Mouse (Mus musculus): ENCODE measurements at regions not wholly inside any gene's neighbourhood (a gene's known extent, or its start where the extent isn't known, plus 50 kb on each side); places are given as distances from the start of the nearest gene placed in this dataset.
"Not testable (repeated sequence)": the region's sequence is repeated elsewhere in the genome, so short reads cannot be mapped to it uniquely, and the experiment has no call there.

DNA sequence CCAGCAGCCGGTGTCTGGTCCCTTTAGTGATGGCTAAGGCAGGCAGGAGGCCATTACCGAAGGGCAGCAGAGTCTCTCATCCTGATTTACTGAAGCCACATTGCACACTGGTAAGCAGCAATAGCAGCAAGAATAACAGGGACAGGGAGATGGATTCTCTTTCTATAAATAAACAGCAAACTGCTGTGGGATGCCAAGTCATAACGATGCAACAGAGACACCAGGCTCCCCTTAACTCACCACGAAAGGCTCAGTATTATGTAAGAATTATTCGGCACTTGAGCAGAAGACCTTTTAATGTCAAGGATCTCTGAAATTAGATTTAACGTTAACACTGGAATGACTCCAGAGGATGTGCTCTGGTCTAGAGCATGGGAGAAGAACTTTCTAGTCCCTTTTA is 202.1 kb downstream of the Ddx10 start:
- DNase-seq (ENCODE audit: low spot score in 2 of 2): no peak

DNA sequence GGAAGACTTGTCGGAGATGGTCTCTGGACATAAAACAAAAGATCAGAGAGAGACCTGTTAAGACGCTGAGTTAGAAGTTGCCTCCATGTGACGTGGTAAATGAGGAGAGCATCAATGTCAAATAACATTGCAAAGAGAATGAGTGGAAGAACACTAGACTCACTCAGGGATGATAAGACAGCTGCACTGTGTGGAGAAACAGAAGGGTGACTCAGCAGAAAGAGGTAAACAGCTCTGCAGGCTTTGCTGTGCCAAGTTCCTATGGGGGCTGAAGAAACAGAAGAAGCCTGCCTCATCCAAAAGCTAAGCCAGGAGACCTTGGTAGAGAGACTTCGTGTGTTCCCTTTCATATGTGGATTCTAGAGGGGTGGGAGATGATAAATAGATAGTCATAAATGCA is 214.1 kb downstream of the Ddx10 start:
- DNase-seq (ENCODE audit: low spot score in 2 of 2): peak in 1 of 2 experiments; percentile 25

DNA sequence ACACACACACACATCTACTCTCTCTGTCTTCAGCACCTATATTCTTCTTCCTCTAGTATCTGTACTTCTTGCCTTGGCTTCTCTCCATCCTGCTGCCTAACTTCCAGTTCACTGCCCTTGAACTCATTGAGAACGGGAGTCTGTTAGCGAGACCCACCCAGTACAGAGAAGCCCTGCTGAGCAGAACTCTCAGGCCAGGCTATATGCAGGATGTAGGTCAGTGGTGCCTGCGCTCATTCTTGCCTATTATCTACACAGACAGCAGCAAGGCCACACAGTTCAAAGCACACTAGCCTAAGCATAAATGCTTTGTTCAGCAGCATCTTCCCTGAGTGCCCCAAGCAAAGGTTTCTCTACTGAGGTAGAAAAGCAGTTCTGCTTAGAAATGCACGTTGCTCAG is 225.8 kb downstream of the Ddx10 start:
- no peak for DNase-seq (ENCODE audit: low spot score in 2 of 2)

DNA sequence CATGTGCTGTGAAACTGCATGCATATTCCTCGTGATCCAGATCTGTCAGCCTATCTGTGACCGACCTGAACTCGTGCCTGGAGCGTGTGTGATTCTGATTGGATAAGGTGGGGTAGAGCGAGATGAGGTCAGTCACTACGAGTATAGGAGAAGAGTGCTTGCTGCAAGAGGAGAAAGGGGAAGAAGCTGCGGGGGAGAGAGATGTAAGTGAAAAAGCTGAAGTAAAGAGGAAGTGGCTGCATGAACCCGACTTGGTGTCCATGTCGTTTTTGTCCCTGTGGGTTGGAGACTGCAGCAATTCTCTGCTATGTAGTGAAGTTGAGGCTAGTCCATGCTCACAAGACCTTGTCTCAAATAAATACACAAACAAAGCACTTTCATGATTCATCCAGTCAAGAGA is 237.1 kb downstream of the Ddx10 start:
- DNase-seq (ENCODE audit: low spot score in 2 of 2): no peak

DNA sequence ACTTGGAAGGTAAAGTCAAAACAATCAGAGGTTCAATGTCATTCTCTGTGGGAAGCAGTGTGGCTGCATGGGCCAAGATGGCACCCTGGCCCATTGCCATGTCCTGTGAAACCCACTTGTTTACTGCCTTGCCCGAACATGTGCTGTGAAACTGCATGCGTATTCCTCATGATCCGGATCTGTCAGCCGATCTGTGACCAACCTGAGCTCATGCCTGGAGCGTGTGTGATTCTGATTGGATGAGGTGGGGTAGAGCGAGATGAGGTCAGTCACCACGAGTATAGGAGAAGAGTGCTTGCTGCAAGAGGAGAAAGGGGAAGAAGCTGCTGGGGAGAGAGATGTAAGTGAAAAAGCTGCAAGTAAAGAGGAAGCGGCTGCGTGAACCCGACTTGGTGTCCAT is 240.5 kb downstream of the Ddx10 start:
- no peak for DNase-seq (ENCODE audit: low spot score in 2 of 2)

DNA sequence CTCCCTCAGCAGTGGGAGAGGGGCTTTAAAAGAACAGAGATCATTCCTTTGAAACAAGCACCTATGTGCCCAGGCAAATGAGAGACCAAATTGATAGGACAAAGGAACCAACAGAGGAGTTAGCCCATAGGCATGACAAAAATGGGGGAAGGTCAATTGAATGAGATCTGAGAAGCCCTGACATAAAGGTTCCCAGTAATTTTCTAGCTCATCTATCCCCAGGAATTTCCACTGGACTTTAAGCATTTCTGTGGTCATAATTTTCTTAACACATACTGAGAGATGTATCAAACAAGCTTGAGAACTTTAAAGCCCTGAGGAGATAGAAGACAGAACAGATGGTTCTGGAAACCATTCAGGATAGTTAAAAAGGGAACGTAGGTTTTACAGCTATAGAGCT is 241.8 kb downstream of the Ddx10 start:
- no peak for DNase-seq (ENCODE audit: low spot score in 2 of 2)

DNA sequence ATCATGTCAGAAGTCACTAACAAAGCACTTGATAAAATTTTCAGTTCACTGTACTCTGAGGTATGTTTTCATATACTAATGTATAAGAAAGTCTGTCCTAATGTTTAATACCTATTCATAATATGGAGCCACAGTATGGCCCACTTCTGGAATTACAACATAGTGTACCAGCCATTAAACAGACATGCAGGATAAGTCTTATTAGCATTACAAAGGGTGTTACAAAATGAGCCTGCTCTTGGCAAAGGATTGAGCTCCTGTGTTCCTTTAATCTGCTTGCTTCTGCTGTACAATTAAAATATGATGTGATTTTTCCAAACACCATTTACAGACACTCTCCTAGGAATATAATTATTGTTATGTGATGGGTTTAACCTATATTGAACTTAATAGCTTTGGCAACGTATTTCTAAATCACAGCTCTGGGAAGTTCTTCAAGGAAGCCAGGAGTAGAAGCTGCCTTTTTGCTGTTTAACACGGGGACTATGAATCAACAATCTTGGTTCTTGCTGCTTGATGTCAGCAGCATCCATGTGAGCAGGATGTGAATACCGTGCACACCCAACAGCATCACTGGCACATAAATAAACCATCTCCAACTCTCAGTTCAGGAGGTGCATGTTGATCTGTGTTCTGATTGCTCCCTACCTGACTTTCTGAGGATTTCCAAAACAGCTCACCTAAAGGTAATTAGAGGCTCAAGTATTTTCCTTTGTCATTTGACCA is 243.4 kb downstream of the Ddx10 start:
- DNase-seq (ENCODE audit: low spot score in 2 of 2): no peak

DNA sequence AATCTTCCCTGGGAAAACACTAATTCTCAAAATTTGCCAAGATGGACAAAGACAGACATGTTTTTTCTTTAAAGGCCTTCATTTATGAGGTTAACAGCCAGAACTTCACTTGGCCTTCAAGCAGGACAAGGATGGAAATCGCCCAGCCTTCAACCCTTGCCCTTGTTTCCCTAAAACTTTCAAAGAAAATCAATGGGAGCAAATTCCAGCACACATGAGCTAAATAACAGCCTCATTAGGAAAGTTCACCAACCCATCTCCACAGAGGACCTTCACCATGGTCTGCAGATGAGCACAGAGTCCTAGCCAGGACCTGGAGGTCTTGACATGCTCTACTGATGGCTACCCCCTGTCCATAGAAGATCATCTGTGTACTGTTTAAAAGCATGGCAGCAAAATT is 271.8 kb downstream of the Ddx10 start:
- no peak for DNase-seq (ENCODE audit: low spot score in 2 of 2)

DNA sequence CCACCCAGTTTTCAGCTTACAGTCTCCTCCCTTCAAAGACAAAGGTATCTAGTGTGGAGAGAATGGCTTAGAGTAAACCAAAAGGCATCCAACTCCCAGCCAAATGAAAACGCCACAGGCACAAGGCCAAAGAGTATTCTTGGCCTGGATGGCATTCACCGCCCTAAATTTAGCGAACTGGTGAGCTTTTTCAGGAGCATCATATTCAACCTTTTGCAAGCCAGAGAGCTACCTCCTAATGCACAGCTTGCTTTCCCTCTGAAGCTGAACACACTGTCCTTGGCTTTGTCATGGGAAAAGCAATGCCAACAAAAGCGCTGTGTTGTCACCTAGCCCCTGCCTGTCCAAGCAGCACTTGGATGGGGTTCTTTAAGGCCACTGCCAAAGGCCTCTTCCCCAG is 282.2 kb downstream of the Ddx10 start:
- DNase-seq (ENCODE audit: low spot score in 2 of 2): peak in 1 of 2 experiments; percentile 15

DNA sequence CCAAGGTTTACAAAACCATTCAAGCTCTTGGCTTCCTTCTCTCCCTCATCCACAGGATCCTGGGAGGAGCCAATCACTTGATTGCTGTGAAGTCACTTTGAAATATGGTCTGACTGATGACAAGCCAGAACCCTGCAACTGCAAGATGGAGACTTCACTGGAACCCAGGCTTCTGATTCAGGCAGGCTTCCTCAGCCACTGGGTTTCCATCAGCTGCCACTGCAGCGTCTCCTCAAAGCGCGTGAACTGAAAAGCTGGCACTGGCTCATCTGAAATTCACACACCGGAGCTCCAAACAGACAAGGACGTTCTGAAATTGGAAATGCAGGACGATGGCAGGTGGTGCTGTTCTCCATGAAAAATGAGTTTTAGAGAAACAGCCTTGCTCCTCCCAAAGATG is 280.1 kb upstream of the AI593442 start:
- DNase-seq (ENCODE audit: low spot score in 2 of 2): peak in 1 of 2 experiments; percentile 42

DNA sequence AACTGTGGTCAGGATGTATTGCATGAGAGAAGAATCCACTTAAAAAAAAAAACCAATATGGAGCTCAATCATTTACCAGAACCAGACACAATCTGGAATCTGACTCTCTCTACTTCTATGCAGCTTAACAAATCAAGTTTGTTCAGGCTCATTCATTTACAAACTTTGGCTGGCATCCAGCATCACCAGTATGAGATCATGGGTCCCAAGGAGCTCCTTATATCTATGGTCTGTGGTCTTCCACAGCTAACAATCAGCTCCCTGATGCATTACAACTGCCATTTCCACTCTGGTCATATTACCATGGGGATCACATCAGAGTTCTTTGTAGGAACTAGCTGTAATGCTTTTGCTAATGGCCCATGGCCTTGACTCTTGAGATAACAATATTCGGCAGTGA is 277.7 kb upstream of the AI593442 start:
- no peak for DNase-seq (ENCODE audit: low spot score in 2 of 2)

DNA sequence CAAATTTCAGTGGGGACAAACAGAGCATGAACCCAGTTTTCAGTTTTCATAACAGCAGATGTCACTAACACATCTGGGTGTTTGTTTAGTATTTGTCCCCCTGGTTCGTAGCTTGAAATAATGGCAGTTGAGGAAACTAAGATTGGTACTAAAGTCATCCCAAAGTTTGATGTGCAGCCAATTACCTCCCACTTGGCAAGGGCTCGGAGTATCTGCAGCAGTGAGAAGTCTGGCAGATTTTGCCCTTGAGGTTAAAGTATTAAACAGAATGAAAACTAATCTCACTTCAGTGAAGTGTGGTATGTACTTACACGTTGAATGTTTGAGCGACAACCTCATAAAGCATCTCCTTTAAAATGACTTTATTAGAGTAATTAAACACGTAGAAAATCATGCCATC is 264.5 kb upstream of the AI593442 start:
- no peak for DNase-seq (ENCODE audit: low spot score in 2 of 2)

DNA sequence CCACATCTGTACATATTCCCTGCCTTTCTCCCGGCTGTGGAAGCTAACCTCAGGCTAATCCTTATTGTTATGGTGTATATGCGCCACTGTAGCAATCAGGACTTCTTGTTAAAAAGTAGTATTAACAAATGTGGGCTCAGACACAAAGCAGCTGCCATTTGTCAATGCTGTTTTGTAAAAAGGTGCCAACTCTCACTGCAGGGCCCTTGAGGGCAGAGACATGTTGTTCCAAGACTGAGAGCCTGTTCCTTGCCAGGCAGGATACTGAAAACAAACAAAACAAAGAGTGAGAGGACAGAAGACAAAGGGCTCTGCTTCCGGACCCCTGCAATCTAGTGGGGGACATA is 262.0 kb upstream of the AI593442 start:
- no peak for DNase-seq (ENCODE audit: low spot score in 2 of 2)

DNA sequence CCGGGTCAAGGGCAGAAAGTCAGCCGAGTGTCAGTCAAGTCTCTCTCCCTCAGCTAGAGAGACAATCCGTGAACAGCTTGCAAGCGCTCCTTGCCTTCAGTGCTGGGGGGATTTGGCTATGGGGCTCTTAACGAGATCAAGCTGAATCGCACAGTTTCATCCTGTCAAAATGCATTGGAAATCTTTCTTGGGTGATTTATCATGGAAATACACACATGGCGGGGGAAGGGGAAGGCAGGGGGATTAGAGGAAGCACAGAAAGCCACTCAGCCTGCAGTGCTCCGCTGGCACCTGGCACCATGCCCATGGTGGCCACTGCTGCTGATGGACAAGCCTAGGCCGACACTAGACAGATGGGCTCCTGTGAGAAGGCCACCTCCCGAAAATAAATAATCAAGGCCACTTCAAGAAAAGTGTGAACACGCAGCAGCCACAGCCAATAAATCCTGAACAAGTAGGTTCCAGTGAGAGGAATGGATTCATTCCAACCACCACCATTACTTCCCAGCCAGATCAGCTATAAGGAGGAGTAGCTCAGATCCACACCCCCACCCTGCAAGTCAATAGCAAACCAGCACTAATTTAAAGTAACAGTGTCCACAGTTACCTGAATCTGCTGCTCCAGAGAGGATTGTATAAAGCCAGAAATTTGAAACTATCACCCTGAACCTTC is 261.5 kb upstream of the AI593442 start:
- DNase-seq (ENCODE audit: low spot score in 2 of 2): peak in 1 of 2 experiments; percentile 3

DNA sequence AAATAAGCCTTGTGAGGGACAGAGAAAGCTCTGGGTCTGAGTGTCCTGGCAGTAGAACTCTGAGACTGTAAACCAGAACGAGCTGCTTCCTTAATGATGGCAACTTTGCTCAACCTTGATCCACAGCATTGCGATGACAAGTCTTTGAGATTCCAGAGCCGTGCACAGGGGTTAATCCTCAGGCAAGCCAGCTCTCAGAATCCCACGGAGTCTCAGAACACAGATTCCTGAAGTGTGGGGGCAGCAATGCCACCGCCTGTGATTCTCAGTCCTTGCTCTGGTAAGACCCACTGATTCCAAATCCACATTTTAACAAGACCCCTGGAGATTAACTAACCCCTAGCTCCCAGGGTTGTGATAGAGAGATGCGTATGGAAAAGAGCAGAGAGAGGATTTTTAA is 255.5 kb upstream of the AI593442 start:
- DNase-seq (ENCODE audit: low spot score in 2 of 2): no peak

DNA sequence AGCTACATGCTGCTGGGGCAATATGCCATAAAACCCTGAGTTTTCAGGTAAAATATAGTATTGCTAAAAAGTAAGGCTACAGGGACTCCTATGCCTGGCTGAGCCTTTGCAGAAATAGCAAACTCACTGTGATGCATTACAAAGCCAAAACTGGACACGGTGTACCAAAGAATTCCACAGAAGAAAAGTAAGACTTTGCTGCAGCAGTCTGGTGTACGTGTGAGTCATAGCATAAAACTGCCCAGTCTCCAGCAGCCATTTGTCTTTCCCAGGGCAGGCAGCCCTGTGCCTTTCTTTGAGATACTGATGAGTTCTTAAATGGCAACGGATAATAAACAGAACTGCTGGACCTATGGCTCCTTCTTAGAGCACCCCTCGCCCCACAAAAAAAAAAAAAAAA is 237.9 kb upstream of the AI593442 start:
- peak in 1 of 2 experiments; percentile 45 for DNase-seq (ENCODE audit: low spot score in 2 of 2)

DNA sequence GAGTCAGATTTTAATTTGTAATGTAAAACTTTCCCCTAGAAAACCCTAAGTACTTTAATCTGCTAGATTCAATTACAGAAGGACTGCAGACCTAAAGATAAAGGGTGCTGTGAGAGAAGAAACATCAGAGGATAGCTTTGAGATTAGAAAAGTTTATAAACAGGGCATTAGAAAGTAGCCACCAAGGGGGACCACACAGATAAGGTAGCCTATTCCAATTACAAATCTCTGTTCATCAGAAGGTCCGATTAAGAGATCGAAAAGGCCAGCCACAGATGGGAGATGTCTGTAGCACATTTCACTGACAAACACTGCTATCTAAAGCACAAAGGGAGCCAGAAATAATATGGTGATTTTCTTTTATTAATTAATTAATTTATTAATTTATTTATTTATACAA is 209.1 kb upstream of the AI593442 start:
- not testable (repeated sequence) for DNase-seq (ENCODE audit: low spot score in 2 of 2)

DNA sequence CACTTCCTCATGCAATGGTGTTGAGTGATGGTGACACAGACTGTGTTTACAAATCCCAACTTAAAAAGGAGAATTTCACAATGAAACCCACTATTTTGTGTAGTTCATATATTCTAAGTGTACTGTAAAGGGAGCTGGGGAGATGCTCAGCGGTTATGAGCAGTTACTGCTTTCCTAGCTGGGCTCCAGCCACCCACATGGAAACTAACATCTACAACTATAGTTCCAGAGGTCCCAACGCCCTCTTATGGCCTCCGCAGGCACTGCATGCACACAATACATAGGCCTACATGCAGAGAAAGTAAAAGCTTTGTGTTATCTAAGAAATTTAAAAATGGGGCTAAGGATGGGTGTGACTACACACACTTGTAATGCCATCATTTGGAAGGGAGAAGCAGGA is 208.4 kb upstream of the AI593442 start:
- DNase-seq (ENCODE audit: low spot score in 2 of 2): not testable (repeated sequence)

DNA sequence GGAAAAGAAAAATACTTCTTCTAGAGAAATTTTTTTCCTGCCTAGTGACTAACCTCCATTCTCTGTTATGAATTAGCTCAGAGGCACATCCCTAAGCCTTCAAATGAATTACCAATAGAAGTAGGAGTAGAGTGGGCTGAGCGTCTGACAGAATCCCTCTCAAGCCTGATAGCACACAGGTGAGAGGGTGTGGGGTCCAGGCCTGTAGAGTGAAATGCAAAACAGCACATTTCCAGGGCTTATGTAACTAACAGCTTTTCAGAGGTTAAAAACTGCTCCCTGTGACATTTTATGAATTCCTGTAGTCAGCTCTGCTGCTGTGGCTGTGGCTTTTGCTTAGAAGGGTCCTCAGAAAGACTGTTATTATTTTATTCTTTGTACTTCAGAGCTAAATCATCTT is 187.7 kb upstream of the AI593442 start:
- no peak for DNase-seq (ENCODE audit: low spot score in 2 of 2)

DNA sequence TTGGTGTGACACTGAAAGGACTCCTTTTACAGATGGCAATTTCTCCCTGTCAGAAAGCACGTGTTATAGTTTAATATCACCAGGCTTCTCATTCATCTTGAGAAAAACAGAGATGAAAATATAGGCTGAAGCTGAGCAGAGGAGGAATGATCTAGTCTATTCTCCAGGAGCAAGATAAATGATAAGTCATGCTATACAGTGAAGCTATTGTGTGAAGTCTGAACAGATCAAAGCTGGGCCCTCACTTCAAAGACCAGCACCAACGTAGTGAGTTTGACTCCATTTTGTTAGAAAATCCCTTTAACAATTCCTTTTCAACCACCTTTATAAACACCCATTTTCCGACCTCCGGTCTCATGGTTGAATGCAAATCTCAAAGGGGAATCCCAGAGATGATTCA is 180.7 kb upstream of the AI593442 start:
- no peak for DNase-seq (ENCODE audit: low spot score in 2 of 2)

DNA sequence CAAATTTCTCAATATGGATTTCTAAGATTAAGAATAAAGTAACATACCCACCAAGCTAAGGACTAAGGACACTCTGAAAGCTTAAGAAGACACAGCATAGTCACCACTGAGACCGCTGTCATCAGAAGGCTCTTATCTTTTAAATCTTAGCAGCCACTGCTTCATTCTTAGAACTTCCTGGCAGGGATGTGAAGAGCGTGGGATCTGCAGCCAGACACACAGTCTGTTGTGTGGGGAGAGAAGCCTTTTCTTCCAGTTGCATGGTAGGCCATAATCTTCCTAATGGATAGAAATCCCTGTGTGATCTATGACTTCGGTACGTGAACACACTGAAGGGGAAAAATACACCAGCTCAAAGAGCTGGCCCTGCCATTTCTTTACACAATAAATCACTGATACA is 178.8 kb upstream of the AI593442 start:
- DNase-seq (ENCODE audit: low spot score in 2 of 2): peak in 1 of 2 experiments; percentile 59

DNA sequence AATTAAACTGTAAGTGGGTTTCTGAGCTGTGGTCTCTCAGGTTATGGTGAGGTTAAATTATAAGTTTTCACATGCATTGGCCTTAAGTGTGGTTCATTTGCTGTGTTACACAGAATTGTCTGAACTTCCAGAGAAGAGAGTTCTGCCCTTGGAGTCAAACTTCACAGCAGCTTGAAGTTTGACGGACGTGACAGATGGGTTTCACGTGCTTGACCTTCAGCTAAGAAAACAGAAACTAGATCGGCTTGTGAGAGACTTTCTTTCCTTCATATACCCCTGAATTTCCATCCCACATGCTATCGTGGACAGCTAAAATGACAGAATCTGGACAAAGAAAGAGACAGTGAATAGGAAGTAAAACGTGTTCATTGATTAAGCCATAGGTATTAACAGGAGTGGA is 173.8 kb upstream of the AI593442 start:
- DNase-seq (ENCODE audit: low spot score in 2 of 2): no peak

DNA sequence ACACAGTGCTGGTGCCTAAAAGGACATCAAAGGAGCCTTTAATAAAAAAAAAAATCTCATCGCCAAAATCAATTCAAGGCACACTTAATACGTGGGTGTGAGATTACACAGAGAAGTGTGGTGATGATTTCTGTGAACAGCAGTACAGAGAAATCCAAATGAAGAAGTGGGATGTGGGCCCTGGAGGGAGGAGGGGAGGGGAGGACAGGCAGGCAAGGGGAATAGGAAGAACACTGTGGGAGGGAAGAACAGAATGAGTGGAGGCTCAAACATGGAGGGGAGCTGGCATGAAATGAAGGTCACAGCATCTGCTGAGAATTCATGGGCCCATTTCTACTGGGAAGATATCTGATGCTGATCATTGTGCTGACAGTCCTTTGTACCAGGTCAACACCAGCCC is 171.0 kb upstream of the AI593442 start:
- peak in 1 of 2 experiments; percentile 39 for DNase-seq (ENCODE audit: low spot score in 2 of 2)

DNA sequence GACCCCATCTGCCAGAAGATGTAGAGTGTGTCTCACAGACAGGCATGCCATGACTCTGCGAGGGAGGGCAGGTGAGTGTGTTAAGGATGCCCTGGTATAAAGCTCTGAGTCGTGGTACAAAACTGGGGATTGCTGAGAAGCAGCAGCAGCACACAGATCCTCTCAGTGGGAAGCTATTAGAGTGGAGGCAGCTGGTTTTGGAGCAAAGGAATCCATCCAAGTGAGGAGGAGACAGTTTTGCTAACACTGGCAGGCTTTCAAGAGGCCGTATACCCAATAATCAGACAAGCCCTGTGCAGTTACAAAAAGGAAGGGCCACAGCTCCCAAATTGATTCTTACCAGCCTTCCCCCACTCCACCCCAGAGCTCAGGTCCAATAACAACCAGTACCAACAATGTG is 170.4 kb upstream of the AI593442 start:
- peak in 1 of 2 experiments; percentile 30 for DNase-seq (ENCODE audit: low spot score in 2 of 2)

All from left cerebral cortex, adult 9 months (tissue).